Mouse (Mus musculus) skeletal muscle tissue, adult 2 months (tissue): ENCODE measurements around the gene Pdia4.
"Not testable (repeated sequence)": the region's sequence is repeated elsewhere in the genome, so short reads cannot be mapped to it uniquely, and the experiment has no call there.

Experiments used
- DNase-seq: peaks from one replicate; pipeline ENCODE4 v3.0.0-alpha.2; 2012; ENCODE audit warnings: low read depth, low spot score

Pdia4 gene

DNA sequence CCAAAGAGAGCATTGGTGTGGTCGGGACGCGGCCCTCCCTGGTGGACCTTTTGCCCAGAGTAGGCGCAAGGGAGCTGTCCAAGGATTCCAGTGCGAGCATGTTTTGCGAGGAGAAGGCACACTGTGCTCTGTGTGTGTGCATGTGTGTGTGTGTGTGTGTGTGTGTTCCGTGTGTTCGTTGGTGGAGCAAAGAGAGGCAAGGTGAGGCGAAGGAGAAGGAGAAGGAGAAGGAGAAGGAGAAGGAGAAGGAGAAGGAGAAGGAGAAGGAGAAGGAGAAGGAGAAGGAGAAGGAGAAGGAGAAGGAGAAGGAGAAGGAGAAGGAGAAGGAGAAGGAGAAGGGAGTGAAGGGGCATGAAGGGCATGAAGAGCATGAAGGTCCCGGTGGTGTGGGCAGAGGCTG lies 50.5 kb downstream of the Pdia4 start:
- not testable (repeated sequence) for DNase-seq

DNA sequence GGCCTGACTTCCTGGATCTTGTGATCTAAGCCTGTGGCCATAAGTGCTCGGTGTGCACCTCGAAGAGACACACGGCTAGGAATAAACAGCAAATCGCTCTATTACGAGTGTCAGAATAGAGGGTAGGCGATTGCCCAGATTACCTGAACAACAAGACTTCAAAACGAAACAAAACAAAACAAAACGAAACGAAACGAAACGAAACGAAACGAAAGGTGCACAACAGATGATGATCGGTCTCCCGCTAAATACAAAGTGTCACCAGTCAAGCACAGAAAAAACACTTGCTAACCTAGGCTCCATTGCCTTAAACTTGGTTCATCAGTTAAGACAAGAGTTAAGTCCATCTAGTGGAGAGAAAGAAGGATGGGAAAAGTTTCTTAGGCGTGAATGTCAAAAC lies 53.8 kb downstream of the Pdia4 start:
- DNase-seq = not testable (repeated sequence)

DNA sequence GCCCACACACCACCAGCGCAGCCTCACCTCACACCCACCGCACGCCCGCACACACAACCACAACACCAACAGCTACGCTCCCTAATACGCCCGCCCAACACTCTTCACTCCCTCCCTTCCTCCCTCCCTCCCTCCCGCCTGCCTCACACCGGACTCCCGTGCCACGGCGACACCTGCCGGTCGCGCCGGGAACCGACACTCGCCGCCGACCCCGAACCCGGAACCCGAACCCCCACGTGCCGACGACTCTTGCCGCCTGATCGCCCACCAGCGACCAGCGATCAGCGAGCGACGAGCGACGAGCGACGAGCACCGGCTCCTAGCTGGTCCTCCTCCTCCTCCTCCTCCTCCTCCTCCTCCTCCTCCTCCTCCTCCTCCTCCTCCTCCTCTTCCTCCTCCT lies 55.4 kb downstream of the Pdia4 start:
- DNase-seq = not testable (repeated sequence)

DNA sequence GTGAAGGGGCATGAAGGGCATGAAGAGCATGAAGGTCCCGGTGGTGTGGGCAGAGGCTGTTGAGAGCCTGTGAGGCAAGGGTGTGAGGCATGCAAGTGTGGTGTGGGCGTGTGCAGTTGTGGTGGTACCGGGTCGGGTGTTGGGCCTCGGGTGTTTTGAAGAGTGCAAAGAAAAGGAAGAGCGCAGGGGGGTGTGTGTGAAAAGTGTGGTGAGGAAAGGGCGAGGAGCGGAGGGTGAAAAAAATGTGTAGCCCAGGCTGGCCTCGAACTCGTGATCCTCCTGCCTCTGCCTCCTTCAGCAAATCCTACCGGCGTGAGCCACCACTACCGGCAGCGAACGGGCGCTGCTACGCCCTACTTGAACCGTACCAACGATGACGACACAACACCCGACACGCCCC lies 55.8 kb downstream of the Pdia4 start:
- DNase-seq = not testable (repeated sequence)

DNA sequence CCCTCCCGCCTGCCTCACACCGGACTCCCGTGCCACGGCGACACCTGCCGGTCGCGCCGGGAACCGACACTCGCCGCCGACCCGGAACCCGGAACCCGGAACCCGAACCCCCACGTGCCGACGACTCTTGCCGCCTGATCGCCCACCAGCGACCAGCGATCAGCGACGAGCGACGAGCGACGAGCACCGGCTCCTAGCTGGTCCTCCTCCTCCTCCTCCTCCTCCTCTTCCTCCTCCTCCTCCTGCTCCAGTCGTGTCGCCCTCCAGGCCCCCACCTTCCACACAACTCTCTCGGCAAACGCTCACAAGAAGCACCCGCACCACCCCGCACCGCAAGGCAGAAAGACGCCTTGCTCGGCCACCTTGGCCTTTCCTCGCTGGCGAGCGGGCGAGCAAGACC lies 60.1 kb downstream of the Pdia4 start:
- DNase-seq = not testable (repeated sequence)

DNA sequence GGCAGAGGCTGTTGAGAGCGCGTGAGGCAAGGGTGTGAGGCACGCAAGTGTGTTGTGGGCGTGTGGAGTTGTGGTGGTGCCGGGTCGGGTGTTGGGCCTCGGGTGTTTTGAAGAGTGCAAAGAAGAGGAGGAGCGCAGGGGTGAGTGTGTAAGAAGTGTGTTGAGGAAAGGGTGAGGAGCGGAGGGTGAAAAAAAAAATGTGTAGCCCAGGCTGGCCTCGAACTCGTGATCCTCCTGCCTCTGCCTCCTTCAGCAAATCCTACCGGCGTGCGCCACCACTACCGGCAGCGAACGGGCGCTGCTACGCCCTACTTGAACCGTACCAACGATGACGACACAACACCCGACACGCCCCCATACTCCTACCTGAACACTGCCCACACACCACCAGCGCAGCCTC lies 64.9 kb downstream of the Pdia4 start:
- DNase-seq = not testable (repeated sequence)

DNA sequence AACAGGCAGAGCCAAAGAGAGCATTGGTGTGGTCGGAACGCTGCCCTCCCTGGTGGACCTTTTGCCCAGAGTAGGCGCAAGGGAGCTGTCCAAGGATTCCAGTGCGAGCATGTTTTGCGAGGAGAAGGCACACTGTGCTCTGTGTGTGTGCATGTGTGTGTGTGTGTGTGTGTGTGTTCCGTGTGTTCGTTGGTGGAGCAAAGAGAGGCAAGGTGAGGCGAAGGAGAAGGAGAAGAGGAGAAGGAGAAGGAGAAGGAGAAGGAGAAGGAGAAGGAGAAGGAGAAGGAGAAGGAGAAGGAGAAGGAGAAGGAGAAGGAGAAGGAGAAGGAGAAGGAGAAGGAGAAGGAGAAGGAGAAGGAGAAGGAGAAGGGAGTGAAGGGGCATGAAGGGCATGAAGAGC lies 65.3 kb downstream of the Pdia4 start:
- not testable (repeated sequence) for DNase-seq
